Mouse (Mus musculus) erythroblast, embryonic 14.5 days (primary cell): Measurements from ENCODE around the gene Psmc6.

Source experiments
- GATA1 ChIP-seq: IDR thresholded peaks from 2 replicates; pipeline ENCODE4 v1.6.1; 2012; ENCODE audit warnings: low read length, inconsistent platforms, mixed read lengths
- TAL1 ChIP-seq: IDR thresholded peaks from 3 replicates; pipeline ENCODE4 v1.6.1; 2012; ENCODE audit warnings: low read length, inconsistent platforms, mixed read lengths

DNA sequence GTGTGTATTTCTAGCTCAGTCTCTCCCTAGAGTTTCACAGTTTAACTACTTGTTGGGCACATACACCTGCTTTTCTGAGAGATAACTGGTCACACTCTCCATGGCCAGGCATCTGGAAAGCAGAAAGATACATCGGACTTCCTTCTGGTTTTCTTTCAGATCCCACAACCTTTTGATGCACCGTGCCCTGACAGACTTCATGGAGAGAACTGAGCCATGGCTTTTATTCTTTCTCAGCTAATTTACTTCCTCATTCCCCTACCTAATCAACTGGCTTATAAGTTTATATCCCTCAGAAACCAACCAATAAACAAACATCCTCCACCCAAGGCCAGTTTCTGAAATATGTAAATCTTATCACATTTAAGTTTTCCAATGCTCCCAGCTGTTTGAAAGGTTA is 7.1 kb upstream of the Psmc6 start:
- no peak for TF ChIP-seq TAL1
- TF ChIP-seq GATA1 = no peak
